Mouse (Mus musculus): ENCODE measurements around the gene Cab39l.

Cab39l gene

DNA sequence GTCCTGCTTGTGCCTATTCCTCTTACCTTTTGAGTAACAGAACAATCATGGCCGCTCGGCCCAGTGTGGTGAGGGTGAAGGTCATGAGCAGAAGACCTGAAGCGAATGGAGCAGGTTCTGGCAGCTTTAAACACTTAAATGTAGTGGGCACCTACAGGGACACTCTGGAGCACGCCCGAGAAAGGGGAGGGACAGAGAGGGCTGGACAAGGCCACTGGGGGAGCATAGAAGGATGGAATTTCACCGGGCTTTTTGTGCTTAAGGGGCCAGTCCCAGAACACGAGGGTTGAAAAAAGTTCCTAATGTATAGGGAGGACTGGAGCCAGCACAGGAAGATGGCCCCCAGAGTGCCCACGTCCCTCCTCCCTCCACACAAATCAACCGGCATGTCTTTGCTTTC is 193.2 kb downstream of the Cab39l start:
- DNase-seq = no peak

Data from kidney, adult 8-10 months (tissue).